Mouse (Mus musculus): ENCODE measurements at regions not wholly inside any gene's neighbourhood (a gene's known extent, or its start where the extent isn't known, plus 50 kb on each side); places are given as distances from the start of the nearest gene placed in this dataset.

GRCm38 (mm10) chr3:120885401-120885800 lies 286.1 kb downstream of the Rwdd3 start:
- no peak for DNase-seq (ENCODE audit: low spot score in 2 of 2)
- Histone ChIP-seq H3K27ac (peak overlapping the region; percentile 86), H3K4me3 (peak overlapping the region; percentile 47)
- no peak for TF ChIP-seq CTCF (conservative IDR thresholded peaks at IDR 0.05)

- Histone ChIP-seq H3K27ac (peak overlapping the region; percentile 86), H3K4me3 (no peak overlapping the region; the same call in 1 of the 2 replicates)
- TF ChIP-seq CTCF (conservative IDR thresholded peaks at IDR 0.05), result no peak
- no peak for DNase-seq (ENCODE audit: low spot score in 2 of 2)
Measured at GRCm38 (mm10) chr3:120884189-120884588, 287.3 kb downstream of the Rwdd3 start.

DNA sequence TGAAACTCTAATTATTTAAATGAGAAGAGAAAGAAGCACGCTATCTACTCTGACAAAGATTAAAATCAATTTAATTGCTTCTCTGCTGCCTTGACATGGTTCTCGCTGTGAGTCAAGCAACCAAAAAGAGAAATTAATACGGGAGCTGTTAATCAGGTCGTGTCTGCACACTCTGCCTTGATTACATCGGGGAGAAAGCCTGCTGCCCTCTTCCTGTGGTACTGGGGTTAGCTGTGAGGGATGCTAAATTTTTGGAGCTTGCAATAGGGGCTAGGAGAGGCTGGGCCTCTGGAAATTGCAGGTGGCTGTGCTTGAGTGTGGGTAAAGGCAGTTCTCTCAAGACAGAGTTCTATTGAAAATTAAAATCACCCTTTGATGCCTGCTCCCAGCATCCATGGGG lies 287.8 kb downstream of the Rwdd3 start:
- peak overlapping the region; percentile 86 for H3K27ac ChIP-seq
- DNase-seq (ENCODE audit: low spot score in 2 of 2), result no peak
- peak; percentile 57 for TF ChIP-seq CTCF (conservative IDR thresholded peaks at IDR 0.05)
- H3K4me3 ChIP-seq, result 0 out of 2 replicates have a peak overlapping the region, but pooled peaks have one; percentile 3

- no peak overlapping the region for H3K4me3 ChIP-seq
- no peak overlapping the region for H3K27ac ChIP-seq
- TF ChIP-seq CTCF (conservative IDR thresholded peaks at IDR 0.05), result no peak
- DNase-seq (ENCODE audit: low spot score in 2 of 2), result no peak
Measured at GRCm38 (mm10) chr3:120879409-120879808, 292.1 kb downstream of the Rwdd3 start.

DNA sequence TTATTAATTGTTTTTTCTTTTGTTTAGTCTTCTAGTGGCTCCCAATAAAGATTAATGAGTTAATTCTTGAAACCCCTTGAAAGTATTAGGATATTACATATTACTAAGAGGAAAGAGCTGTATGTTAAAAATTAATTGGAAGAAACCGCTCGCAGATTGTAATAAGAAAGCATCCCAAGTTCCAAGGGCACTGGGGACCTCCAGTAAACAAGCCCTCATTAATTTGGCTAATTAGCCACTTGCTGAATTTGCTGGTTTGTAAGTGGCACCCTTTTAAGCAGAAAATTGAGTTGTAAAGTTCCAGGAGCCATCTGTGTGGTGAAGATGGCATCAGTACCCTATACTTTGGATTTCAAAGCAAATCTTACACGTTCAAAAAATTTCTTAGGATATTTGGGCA lies 295.8 kb downstream of the Rwdd3 start:
- TF ChIP-seq CTCF (conservative IDR thresholded peaks at IDR 0.05), result no peak
- DNase-seq (ENCODE audit: low spot score in 2 of 2), result no peak
- no peak overlapping the region for H3K4me3 ChIP-seq

GRCm38 (mm10) chr3:120865036-120865435 lies 306.5 kb downstream of the Rwdd3 start:
- peak in 1 of 2 experiments; percentile 17 for DNase-seq (ENCODE audit: low spot score in 2 of 2)
- H3K4me3 ChIP-seq, result no peak overlapping the region
- TF ChIP-seq CTCF (conservative IDR thresholded peaks at IDR 0.05), result no peak
- H3K27ac ChIP-seq, result peak overlapping the region; percentile 86

More for the DNA sequence above, 295.8 kb downstream of the Rwdd3 start:
- no peak overlapping the region for H3K27ac ChIP-seq

DNA sequence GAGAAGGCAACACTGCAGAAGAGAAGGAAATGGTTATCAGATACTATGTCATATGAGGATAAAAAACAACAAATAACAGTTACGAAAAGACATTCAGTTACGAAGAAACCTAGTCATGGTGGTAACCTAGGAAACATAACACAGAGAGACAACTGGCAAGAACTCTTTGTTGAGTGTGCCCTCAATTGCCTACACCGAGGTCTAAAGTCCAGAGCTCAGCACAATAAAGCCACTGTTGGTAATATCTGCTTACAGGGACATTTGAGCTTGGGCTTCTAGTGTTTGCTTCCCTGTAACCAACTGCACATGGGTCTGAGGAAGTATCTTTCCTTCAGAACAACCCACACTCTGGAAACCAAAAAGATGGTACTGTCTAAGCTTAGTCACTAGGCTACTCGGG lies 309.9 kb downstream of the Rwdd3 start:
- no peak for TF ChIP-seq CTCF (conservative IDR thresholded peaks at IDR 0.05)
- no peak overlapping the region for H3K27ac ChIP-seq

DNA sequence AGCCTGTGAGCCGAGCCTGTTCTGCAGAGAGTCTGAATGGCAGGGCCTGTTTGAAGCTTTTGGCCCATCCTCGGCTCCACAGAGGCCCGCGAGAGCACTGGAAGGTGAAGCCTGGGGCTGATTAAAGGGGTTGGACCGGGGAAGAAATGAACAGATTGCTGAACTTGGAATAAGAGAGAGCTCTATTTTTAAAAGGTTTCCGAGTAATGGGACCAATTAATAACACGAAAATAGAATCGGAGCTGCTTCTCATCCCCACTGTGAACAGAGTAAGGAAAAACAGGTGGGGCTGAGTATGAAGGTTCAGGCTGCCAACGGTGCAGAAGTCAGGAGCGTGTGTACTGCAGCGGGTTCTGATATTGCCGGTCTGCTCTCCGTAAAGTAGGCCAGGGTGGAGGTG lies 313.2 kb downstream of the Rwdd3 start:
- peak overlapping the region; percentile 73 for H3K27ac ChIP-seq
- H3K4me3 ChIP-seq, result no peak overlapping the region
- DNase-seq (ENCODE audit: low spot score in 2 of 2), result peak; percentile 8 to 12
- TF ChIP-seq CTCF (conservative IDR thresholded peaks at IDR 0.05), result no peak

More for the DNA sequence above, 309.9 kb downstream of the Rwdd3 start:
- H3K4me3 ChIP-seq, result no peak overlapping the region
- no peak for DNase-seq (ENCODE audit: low spot score in 2 of 2)

DNA sequence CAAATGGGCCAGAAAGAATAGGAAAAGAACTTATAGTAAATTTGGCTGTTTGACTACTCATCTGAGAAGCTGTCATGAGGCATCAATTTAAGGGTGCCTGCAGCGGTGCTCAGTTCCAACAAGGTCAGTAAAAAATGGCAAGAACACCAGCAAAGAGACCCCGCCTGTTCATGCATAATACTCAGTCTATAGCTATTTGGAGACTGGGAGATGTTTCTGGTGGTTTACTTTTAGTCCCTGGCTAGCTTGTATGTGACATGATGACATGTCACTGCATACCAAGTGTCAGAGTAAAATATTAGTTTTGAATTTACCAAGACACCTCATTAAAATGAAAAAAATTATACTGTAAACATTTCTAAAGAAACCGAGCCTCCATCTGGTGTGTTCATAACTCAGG lies 317.2 kb downstream of the Rwdd3 start:
- TF ChIP-seq CTCF (conservative IDR thresholded peaks at IDR 0.05), result no peak
- Histone ChIP-seq H3K27ac (no peak overlapping the region), H3K4me3 (no peak overlapping the region)
- no peak for DNase-seq (ENCODE audit: low spot score in 2 of 2)

GRCm38 (mm10) chr3:120843623-120844022 lies 327.9 kb downstream of the Rwdd3 start:
- no peak for TF ChIP-seq CTCF (conservative IDR thresholded peaks at IDR 0.05)
- no peak overlapping the region for H3K27ac ChIP-seq
- DNase-seq (ENCODE audit: low spot score in 2 of 2), result no peak
- H3K4me3 ChIP-seq, result no peak overlapping the region

DNA sequence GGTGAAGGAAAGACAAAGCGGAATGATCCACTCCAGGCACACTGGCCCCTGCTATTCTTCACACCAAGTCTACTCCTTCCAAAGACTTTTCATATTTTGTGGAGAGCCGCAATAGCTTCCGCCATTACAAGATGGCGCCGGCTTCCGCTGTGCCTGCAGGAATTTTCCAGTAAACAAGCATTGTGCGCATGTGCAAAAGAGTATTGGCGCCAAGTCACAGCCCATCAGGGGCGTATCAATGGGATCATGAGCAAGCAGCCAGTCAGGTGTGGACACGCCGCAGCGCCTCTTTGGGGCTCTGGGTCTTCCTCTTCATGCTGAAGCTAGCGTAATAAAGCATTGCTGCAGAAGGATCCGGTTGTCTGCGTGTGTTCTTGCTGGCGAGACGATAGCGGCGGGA lies 348.0 kb downstream of the Rwdd3 start:
- H3K4me3 ChIP-seq, result no peak overlapping the region
- no peak for TF ChIP-seq CTCF (conservative IDR thresholded peaks at IDR 0.05)
- no peak for DNase-seq (ENCODE audit: low spot score in 2 of 2)
- no peak overlapping the region for H3K27ac ChIP-seq

GRCm38 (mm10) chr3:120811901-120812300 lies 359.6 kb downstream of the Rwdd3 start:
- Histone ChIP-seq H3K27ac (no peak overlapping the region), H3K4me3 (no peak overlapping the region)
- no peak for TF ChIP-seq CTCF (conservative IDR thresholded peaks at IDR 0.05)
- DNase-seq (ENCODE audit: low spot score in 2 of 2), result no peak

DNA sequence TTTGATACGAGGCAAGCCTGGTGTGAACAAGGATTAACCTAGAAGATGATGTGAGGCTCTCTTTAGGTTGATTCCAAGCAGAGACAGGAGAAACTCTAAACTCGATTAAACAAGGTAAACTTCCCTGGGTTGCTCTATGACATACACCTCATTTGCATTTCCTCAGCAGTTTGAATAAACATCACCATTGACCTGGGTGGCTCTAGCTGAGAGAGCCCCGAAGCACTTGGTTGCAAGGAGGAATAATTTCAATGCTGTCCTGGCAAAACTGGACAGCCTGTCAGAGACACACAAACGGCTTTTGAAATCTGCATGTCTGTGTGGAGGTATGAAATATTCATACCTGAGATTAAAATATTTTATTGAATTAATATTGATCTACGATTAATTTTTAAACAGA lies 361.0 kb downstream of the Rwdd3 start:
- Histone ChIP-seq H3K4me3 (no peak overlapping the region), H3K27ac (no peak overlapping the region)
- no peak for DNase-seq (ENCODE audit: low spot score in 2 of 2)
- TF ChIP-seq CTCF (conservative IDR thresholded peaks at IDR 0.05), result no peak

DNA sequence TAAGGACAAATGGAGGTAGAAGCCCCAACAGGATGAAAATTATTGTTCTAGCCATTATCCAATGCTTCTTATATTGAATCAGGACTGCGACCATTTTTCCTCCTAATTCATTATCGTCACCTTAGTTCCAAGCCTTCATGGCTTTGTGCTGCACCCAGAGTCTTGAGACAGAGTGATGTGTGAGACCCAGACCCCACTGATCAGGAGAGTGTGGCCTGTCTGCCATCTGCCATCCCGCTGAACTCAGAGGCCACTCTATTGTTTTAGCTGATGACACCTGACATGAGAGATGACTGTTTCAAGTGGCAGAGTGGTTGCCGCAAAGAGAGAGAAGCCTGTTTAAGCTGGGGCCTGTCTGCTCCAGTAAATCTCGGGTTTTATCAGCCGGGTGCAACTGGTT lies 361.4 kb downstream of the Rwdd3 start:
- no peak for TF ChIP-seq CTCF (conservative IDR thresholded peaks at IDR 0.05)
- no peak overlapping the region for H3K4me3 ChIP-seq
- no peak for DNase-seq (ENCODE audit: low spot score in 2 of 2)
- no peak overlapping the region for H3K27ac ChIP-seq

GRCm38 (mm10) chr3:120786659-120787058 lies 384.8 kb downstream of the Rwdd3 start:
- peak; percentile 57 to 65 for DNase-seq (ENCODE audit: low spot score in 2 of 2)
- no peak for TF ChIP-seq CTCF (conservative IDR thresholded peaks at IDR 0.05)
- peak overlapping the region; percentile 87 for H3K27ac ChIP-seq
- no peak overlapping the region for H3K4me3 ChIP-seq
